Mouse (Mus musculus) heart, postnatal 4 days (tissue): ENCODE results near the gene Serinc2. TPM values are rescaled to one million over a fixed set of nuclear protein-coding genes. Genes with fewer than 3 reads are reported as not detected.

Experiments used
- total RNA-seq, 2 experiments: library from RNA; stranded (reverse); gene quantifications; 2 replicates each; pipeline ENCODE4 v1.2.3; 2021

Gene Serinc2
- total RNA-seq, 2 experiments from 2014 or later, result 2.7 to 3.8 TPM

Other genes with a start within 250 kb of the Serinc2 start
- 10 to 100 TPM; 33.1 to 34.7 TPM for gene Col16a1, start 231.4 kb downstream of the Serinc2 start, total RNA-seq
- 10 to 100 TPM; 40.5 to 42.1 TPM for gene Pef1, start 176.6 kb downstream of the Serinc2 start, total RNA-seq
- not detected for gene Hcrtr1, start 139.8 kb downstream of the Serinc2 start, total RNA-seq
- gene Tinagl1, start 104.1 kb downstream of the Serinc2 start, total RNA-seq, result 10 to 100 TPM; 68.9 to 69.4 TPM
- not detected for gene Gm853, start 56.8 kb downstream of the Serinc2 start, total RNA-seq
- 1,000 to 10,000 TPM; 6,197 to 6,868 TPM for gene Fabp3, start 29.4 kb upstream of the Serinc2 start, total RNA-seq
- under 1 TPM; 0.59 to 0.60 TPM for gene Gm10570, start 29.5 kb upstream of the Serinc2 start, total RNA-seq
- 10 to 100 TPM; 23.1 to 24.3 TPM for gene Zcchc17, start 80.7 kb upstream of the Serinc2 start, total RNA-seq
- gene Snrnp40, start 80.9 kb upstream of the Serinc2 start, total RNA-seq, result 10 to 100 TPM; 39.0 to 40.0 TPM